Mouse (Mus musculus) forebrain, embryonic 12.5 days (tissue): ENCODE measurements around the gene Otub2. TPM values are rescaled to one million over a fixed set of nuclear protein-coding genes. Genes with fewer than 3 reads are reported as not detected.
A peak's percentile ranks its signal among the peaks of the same experiment; 100 is the strongest.

ENCODE experiments used
- ATAC-seq: fragments of 200-750 bp; cut with Nextera tagmentation; 2 replicates; pipeline ENCODE4 v1.8.0; 2017; ENCODE audit warnings: moderate TSS enrichment; ENCODE audit not compliant: low FRiP score
- H3K27ac ChIP-seq: fragments of 300-500 bp; sonication (generic); 2 replicates; pipeline ENCODE4 v1.5.1; 2016; ENCODE audit warnings: mild to moderate bottlenecking
- H3K27me3 ChIP-seq: fragments of 300-500 bp; sonication (generic); 2 replicates; pipeline ENCODE4 v1.6.1; 2016; ENCODE audit warnings: mild to moderate bottlenecking
- H3K36me3 ChIP-seq: fragments of 300-500 bp; sonication (generic); replicated peaks from 2 replicates; pipeline ENCODE4 v1.6.1; 2016; ENCODE audit warnings: mild to moderate bottlenecking
- H3K4me1 ChIP-seq: fragments of 300-500 bp; sonication (generic); 2 replicates; pipeline ENCODE4 v1.6.1; 2016
- H3K4me2 ChIP-seq: fragments of 300-500 bp; sonication (generic); 2 replicates; pipeline ENCODE4 v1.6.1; 2016; ENCODE audit warnings: mild to moderate bottlenecking, moderate library complexity
- H3K4me3 ChIP-seq: fragments of 300-500 bp; sonication (generic); replicated peaks from 2 replicates; pipeline ENCODE4 v1.5.1; 2016; ENCODE audit warnings: mild to moderate bottlenecking
- H3K9ac ChIP-seq: fragments of 300-500 bp; sonication (generic); 2 replicates; pipeline ENCODE4 v1.6.1; 2016; ENCODE audit warnings: mild to moderate bottlenecking
- H3K9me3 ChIP-seq: fragments of 300-500 bp; sonication (generic); 2 replicates; pipeline ENCODE4 v1.6.1; 2016
- WGBS: fragments of 180-500 bp; shearing (Covaris S2); methylation state at CpG from one replicate; pipeline ENCODE4 v1.1.7; 2016; 5-methylcytosine and 5-hydroxymethylcytosine counted together
- polyA plus RNA-seq: library from polyadenylated mRNA; unstranded; fragments of >200 nt; fragmentation: Nextera tagmentation; extraction: Ambion mirVana; gene quantifications from 2 replicates; pipeline ENCODE4 v1.2.1, GENCODE M21; 2016

Otub2 gene
- polyA plus RNA-seq, 1 experiment from 2014 or later = 13.7 TPM

DNA sequence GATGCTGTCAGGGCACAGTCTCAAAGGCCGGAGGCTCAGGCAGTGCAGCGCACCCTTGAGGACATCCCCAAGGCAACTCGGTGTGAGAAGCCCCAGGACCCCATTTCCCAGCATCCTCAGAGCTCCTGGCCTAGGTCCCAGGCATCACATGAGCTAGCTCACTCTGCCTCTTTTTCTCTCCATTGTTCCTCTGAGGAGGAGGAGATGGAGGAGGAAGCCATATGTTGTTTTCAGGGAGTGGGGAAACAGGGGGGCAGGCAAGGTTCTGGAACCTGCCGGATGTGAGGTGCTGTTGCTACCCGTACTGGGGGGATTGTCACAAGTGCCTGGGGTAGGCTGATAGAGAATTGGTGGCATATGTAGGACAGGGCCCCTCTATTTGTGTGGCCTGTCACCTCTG is 12.4 kb upstream of the Otub2 start:
- H3K4me3 ChIP-seq = no peak overlapping the region
- H3K36me3 ChIP-seq = no peaks in the 10 kb centered on the region
- no peaks in the 10 kb centered on the region for H3K4me1 ChIP-seq
- no peak for ATAC-seq
- WGBS = 62% methylated on average over 5 of the region's 5 CpGs
- H3K9me3 ChIP-seq = no peaks in the 10 kb centered on the region
- no peak overlapping the region for H3K9ac ChIP-seq
- H3K27me3 ChIP-seq = peaks cover 4% of the 10 kb centered on the region; the same call in 1 of the 2 replicates
- H3K4me2 ChIP-seq = no peak overlapping the region
- no peak overlapping the region for H3K27ac ChIP-seq

DNA sequence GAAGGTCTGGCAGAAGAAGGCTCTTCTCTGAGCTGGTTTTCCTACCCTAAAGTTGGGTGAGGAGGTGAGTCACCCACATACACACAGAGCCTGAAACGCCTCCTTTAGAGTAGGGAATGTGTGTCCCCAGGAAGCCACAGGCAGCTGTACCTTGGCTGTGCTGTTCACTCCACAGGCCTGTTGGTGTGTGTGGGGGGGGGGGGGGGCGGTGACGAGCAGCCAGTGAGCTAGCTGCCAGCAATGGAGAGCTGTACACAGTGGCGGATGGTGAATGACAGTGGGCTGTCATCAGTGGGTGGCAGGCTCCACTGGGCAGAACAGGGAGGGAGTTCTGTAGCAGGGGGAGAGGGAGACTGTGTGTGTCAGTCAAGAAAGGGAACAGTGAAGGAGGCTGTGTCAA is 11.7 kb upstream of the Otub2 start:
- H3K4me1 ChIP-seq = no peaks in the 10 kb centered on the region
- peaks cover 3% of the 10 kb centered on the region; the same call in 1 of the 2 replicates for H3K27me3 ChIP-seq
- ATAC-seq = no peak
- no peak overlapping the region for H3K4me3 ChIP-seq
- WGBS = 84% methylated on average over 2 of the region's 4 CpGs
- H3K4me2 ChIP-seq = no peak overlapping the region
- no peak overlapping the region for H3K9ac ChIP-seq
- no peaks in the 10 kb centered on the region for H3K9me3 ChIP-seq
- no peak overlapping the region for H3K27ac ChIP-seq
- H3K36me3 ChIP-seq = no peaks in the 10 kb centered on the region

DNA sequence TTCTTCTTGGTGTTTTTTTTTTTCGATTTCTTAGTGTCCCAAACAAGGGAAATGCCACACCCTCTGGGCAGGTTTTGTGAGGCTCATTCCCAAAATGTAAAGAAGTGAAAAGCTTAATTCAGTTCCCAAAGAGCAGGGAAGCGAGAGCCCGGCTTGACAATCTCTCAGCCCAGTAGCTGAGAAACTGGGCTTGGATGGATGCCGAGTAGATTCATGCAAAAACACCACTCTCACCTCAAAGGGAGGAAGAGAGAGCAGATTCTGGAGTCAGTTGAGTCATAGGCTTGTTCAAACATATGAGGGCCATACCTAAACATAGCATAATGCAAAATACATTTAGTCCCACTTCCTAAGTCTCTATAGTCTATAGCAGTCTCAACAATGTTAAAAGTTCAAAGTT is 8.3 kb upstream of the Otub2 start:
- 84% methylated on average over 4 of the region's 4 CpGs for WGBS
- Histone ChIP-seq H3K27me3 (no peaks in the 10 kb centered on the region), H3K4me2 (no peak overlapping the region), H3K4me3 (no peak overlapping the region), H3K9me3 (no peaks in the 10 kb centered on the region), H3K27ac (no peak overlapping the region), H3K36me3 (no peaks in the 10 kb centered on the region), H3K4me1 (no peaks in the 10 kb centered on the region), H3K9ac (no peak overlapping the region)
- no peak for ATAC-seq

DNA sequence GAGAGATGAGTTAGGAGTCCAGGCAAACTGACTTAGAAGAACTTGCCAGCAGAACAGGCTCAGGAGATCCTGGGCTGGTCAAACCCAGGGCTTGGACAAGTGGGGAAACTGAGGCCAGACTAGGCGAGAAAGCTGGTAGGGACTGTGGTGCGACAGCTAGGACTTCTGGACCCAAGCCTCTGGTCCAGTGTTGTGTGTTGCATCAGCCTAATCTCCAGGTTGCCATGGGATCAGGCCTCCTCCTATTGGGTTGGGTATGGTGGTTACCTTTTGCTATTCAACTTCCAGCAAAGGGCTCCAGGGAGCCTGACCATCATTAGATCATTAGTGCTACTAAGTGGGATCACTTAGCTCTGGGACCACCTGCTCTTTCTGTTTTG is 856 bp downstream of the Otub2 start:
- H3K36me3 ChIP-seq = no peaks in the 10 kb centered on the region
- H3K4me2 ChIP-seq = peak overlapping the region; percentile 81
- no peak overlapping the region for H3K27ac ChIP-seq
- H3K27me3 ChIP-seq = no peaks in the 10 kb centered on the region; the same call in 1 of the 2 replicates
- no peak for ATAC-seq
- 55% methylated on average over 2 of the region's 2 CpGs for WGBS
- H3K4me3 ChIP-seq = peak overlapping the region; percentile 80
- peak overlapping the region; percentile 90 for H3K9ac ChIP-seq
- no peaks in the 10 kb centered on the region for H3K9me3 ChIP-seq
- H3K4me1 ChIP-seq = peaks cover 10% of the 10 kb centered on the region; the same call in 1 of the 2 replicates

DNA sequence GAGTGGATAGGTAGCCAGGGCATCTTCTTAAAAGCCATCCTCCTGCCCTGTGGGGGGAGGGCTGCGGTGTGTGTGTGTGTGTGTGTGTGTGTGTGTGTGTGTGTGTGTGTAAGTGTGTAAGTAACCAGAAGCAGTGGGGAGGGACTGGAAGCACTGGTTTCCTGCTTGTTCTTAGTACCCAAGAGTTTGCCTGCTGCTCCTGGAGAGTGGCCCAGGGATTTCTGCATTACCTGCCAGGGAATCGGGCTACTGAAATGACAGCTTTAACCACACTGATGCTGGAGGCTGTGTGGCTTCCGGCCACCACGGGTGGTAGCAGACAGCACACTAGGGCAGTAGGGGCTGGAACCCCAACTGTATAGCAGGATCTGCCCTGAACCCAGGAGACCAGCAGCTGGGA is 1.5 kb downstream of the Otub2 start:
- Histone ChIP-seq H3K4me2 (peak overlapping the region; percentile 81; the same call in 1 of the 2 replicates), H3K36me3 (no peaks in the 10 kb centered on the region), H3K27ac (no peak overlapping the region), H3K9ac (no peak overlapping the region), H3K4me1 (peaks cover 10% of the 10 kb centered on the region; the same call in 1 of the 2 replicates), H3K9me3 (no peaks in the 10 kb centered on the region), H3K27me3 (no peaks in the 10 kb centered on the region; the same call in 1 of the 2 replicates), H3K4me3 (no peak overlapping the region)
- 79% methylated on average over 4 of the region's 4 CpGs for WGBS
- ATAC-seq = no peak

DNA sequence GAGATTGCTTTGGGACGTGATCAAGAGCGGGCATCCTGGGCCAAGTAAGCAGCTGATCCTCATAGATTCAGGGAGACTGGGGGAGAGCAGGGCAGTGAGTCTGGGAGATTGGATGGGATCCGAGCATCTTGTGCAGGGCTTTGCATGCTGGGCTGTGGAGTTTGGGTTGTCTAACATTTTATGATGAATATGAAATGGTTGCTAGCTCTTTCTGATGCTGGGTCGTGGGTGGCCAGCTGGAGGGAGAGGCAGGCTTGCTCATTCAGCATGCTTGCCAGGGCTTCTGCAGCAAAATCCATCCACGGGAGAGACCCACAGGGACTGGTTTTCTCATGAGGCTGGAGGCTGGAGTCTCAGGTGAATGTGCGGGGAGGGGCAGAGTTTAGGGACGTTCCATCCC is 2.6 kb downstream of the Otub2 start:
- Histone ChIP-seq H3K27me3 (no peaks in the 10 kb centered on the region; the same call in 1 of the 2 replicates), H3K4me2 (no peak overlapping the region), H3K4me1 (peaks cover 10% of the 10 kb centered on the region; the same call in 1 of the 2 replicates), H3K36me3 (no peaks in the 10 kb centered on the region), H3K9me3 (no peaks in the 10 kb centered on the region), H3K27ac (no peak overlapping the region), H3K9ac (no peak overlapping the region), H3K4me3 (no peak overlapping the region)
- 87% methylated on average over 7 of the region's 7 CpGs for WGBS
- no peak for ATAC-seq

DNA sequence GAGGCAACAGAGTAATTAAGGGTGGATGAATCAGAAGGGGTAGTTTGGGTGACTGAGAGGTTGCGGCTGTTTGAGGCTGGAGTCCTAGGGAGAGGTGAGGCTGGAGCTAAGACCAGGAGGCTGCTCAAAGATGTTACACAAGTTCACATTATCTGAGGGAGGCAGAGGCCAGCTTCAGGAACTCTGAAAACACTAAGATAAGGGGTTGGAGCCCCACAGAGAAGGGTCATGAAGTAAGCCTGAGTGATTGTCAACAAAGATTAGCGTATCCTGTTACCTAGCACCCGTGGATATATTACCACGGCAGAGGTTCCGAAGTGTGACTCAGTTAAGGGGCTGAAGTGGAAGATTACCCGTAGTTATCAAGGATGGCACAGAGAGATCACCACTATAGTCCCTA is 5.0 kb downstream of the Otub2 start:
- no peaks in the 10 kb centered on the region for H3K36me3 ChIP-seq
- no peak overlapping the region for H3K4me2 ChIP-seq
- no peak for ATAC-seq
- H3K27ac ChIP-seq = no peak overlapping the region
- no peaks in the 10 kb centered on the region for H3K27me3 ChIP-seq
- H3K4me1 ChIP-seq = peaks cover 10% of the 10 kb centered on the region; the same call in 1 of the 2 replicates
- WGBS = 76% methylated on average over 6 of the region's 6 CpGs
- H3K9me3 ChIP-seq = no peaks in the 10 kb centered on the region
- H3K9ac ChIP-seq = no peak overlapping the region
- H3K4me3 ChIP-seq = no peak overlapping the region

DNA sequence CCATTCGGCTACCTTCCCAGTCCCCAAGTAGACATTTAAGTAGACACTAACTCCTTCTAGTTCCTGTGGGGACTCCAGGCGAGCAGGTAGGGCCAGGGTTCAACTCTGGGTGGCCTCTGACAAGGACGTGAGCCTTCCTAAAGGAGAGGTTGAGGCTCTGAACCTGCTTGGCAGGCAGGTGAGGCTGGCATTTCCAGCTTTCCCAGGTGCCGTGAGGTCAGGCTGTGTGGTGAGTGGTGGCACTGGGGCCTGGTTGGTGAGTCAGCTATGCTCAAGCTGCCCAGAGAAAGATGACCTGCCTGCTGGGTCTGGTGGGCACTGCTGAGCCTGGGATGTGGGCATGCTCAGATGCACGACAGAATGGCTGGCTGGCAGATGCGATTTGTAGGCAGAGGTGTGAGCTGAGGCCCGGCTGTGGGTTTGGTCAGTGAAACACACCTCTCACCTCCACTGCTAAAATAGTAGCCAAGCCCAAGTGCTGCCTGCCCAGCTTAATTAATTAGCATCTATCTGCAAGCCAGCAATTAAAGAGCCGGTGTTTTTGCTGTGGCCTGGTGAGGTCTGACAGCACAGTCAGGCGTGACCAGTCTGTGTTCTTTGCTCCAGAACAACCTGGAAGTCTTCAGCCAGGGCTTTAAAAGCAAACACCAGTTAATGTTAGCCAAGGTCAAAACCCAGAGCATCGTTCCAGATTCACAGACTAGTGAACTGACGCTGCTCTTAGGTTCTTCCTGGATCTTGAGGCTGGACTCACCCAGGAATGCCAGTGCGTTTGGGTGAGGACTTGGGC is 7.2 kb downstream of the Otub2 start:
- no peak overlapping the region for H3K9ac ChIP-seq
- no peak overlapping the region for H3K4me3 ChIP-seq
- H3K27ac ChIP-seq = no peak overlapping the region
- WGBS = 81% methylated on average over 12 of the region's 12 CpGs
- H3K36me3 ChIP-seq = no peaks in the 10 kb centered on the region
- H3K9me3 ChIP-seq = no peaks in the 10 kb centered on the region
- no peak overlapping the region for H3K4me2 ChIP-seq
- H3K27me3 ChIP-seq = no peaks in the 10 kb centered on the region
- no peaks in the 10 kb centered on the region for H3K4me1 ChIP-seq
- ATAC-seq = no peak

DNA sequence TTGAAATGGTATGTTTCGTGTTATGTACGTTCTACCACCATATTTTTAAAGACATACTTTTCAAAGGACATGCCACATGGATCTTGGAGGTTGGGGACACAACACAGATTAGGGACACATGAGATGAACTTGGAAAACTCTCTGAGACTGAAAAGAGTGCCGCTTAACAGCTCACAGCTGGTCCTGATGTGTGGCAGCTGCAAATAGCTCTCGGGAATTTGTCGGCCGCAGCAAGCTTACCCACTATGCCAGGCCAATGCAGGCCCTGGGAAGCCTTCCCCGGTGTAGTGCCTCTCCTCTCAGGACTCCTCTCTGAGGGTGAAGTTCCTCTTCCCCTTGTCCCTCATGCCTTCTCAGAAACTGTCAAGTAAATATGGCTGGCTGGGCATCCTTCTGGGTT is 8.3 kb downstream of the Otub2 start:
- Histone ChIP-seq H3K4me2 (no peak overlapping the region), H3K36me3 (peaks cover 9% of the 10 kb centered on the region; the same call in 1 of the 2 replicates), H3K4me1 (no peaks in the 10 kb centered on the region), H3K9ac (no peak overlapping the region), H3K4me3 (no peak overlapping the region), H3K27me3 (no peaks in the 10 kb centered on the region), H3K27ac (no peak overlapping the region), H3K9me3 (no peaks in the 10 kb centered on the region)
- whole genome bisulfite sequencing = 83% methylated on average over 7 of the region's 7 CpGs
- no peak for ATAC-seq

DNA sequence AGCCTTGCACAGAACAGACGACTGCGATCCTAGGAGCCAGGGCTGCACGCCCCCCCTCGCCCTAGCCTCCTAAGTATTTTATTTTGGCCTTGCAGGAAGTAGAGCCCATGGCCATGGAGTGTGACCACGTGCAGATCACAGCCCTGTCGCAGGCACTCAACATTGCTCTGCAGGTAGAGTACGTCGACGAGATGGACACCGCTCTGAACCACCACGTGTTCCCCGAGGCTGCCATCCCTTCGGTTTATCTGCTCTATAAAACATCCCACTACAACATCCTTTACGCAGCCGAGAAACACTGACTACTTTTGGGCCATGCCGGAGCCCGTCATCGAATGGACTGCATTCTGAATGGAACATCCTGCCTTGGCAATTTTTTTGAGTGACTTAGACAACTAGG is 15.6 kb downstream of the Otub2 start:
- H3K4me1 ChIP-seq = no peaks in the 10 kb centered on the region
- no peak overlapping the region for H3K27ac ChIP-seq
- H3K27me3 ChIP-seq = no peaks in the 10 kb centered on the region
- no peak overlapping the region for H3K4me2 ChIP-seq
- no peak overlapping the region for H3K4me3 ChIP-seq
- peaks cover 54% of the 10 kb centered on the region for H3K36me3 ChIP-seq
- ATAC-seq = no peak
- H3K9me3 ChIP-seq = no peaks in the 10 kb centered on the region
- WGBS = 91% methylated on average over 18 of the region's 18 CpGs
- H3K9ac ChIP-seq = no peak overlapping the region

DNA sequence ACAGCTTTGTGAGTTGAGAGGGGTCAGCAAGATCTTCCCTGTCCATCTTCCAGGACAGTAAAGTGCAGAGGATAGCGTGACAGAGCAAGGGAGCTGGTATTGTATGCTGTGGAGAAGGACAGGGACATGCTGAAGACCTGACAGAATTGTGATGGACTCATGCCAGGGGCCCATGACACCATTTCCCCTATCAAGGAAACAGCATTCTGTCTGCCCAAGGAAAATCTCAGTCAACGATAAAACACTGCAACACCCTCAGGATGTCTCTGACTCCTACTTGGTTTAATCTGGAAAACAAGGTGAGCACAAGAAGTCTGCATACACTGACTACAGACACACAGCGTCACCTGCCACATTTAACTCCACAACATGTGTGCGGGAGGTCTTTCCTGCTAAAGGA is 19.2 kb downstream of the Otub2 start, which contains the start of gene 9330161L09Rik:
Gene 9330161L09Rik (minus strand): TSS at position 101 of the 400 bp plus-strand sequence.
- no peak for ATAC-seq
- 96% methylated on average over 4 of the region's 4 CpGs for WGBS
- H3K4me1 ChIP-seq = no peaks in the 10 kb centered on the region

DNA sequence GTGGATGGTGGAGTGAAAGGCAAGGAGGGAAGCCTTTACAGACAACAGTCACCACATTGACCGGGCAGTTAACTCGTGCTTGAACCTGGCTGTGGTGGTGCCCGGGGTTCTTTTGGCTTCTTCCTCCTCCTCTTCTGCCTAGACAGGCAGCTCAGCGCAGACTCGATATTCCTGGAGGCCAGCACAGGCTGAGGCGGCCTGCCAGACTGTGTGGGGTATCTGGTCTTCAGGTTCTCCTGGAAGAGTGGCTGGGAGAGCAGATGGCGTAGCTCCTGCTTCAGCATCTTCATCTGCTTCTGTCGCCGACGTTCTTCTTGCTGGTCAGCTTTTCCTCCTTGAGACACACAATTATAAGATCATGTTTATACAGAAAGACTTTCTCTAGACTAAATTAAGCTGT is 19.7 kb downstream of the Otub2 start:
- H3K27ac ChIP-seq = no peak overlapping the region
- H3K9ac ChIP-seq = no peak overlapping the region
- no peaks in the 10 kb centered on the region for H3K4me1 ChIP-seq
- no peak for ATAC-seq
- no peak overlapping the region for H3K4me3 ChIP-seq
- no peak overlapping the region for H3K4me2 ChIP-seq
- H3K27me3 ChIP-seq = no peaks in the 10 kb centered on the region
- WGBS = 94% methylated on average over 10 of the region's 10 CpGs
- H3K36me3 ChIP-seq = peaks cover 84% of the 10 kb centered on the region
- H3K9me3 ChIP-seq = no peaks in the 10 kb centered on the region

More for the DNA sequence above, 19.2 kb downstream of the Otub2 start, which contains the start of gene 9330161L09Rik:
- H3K36me3 ChIP-seq = peaks cover 80% of the 10 kb centered on the region
- no peaks in the 10 kb centered on the region for H3K9me3 ChIP-seq
- no peak within 1 kb of the TSS for H3K4me2 ChIP-seq
- H3K27me3 ChIP-seq = no peaks in the 10 kb centered on the region
- H3K9ac ChIP-seq = no peak within 1 kb of the TSS
- H3K27ac ChIP-seq = no peak within 1 kb of the TSS
- no peak within 1 kb of the TSS for H3K4me3 ChIP-seq
